Mouse (Mus musculus) lung, adult 2 months (tissue): ENCODE results near the gene Zdhhc7.

ENCODE experiments used
- CTCF ChIP-seq: fragments of 200-500 bp; IDR thresholded peaks from 2 replicates; pipeline ENCODE4 v1.5.1; 2011; ENCODE audit warnings: mild to moderate bottlenecking, low read length, control low read depth; ENCODE audit not compliant: insufficient read depth
- POLR2A ChIP-seq: fragments of 200-500 bp; IDR thresholded peaks from 2 replicates; pipeline ENCODE4 v1.6.1; 2011; ENCODE audit warnings: low read depth, mild to moderate bottlenecking, control low read depth, low read length, borderline replicate concordance; ENCODE audit errors: extremely low read depth

GRCm38 (mm10) chr8:120089511-120089910 lies 11.8 kb downstream of the Zdhhc7 start:
- TF ChIP-seq CTCF (no peak), POLR2A (no peak)
